Mouse (Mus musculus): Measurements from ENCODE around the gene Fhit.

Fhit gene

GRCm38 (mm10) chr14:10710796-10711311 is 451.0 kb downstream of the Fhit start:
- no peak for DNase-seq (ENCODE audit: low spot score in 2 of 2)

GRCm38 (mm10) chr14:10701707-10702106 is 460.1 kb downstream of the Fhit start:
- DNase-seq (ENCODE audit: low spot score in 2 of 2) = no peak

GRCm38 (mm10) chr14:10680041-10680440 is 481.8 kb downstream of the Fhit start:
- DNase-seq (ENCODE audit: low spot score in 2 of 2) = no peak

GRCm38 (mm10) chr14:10679638-10680037 is 482.2 kb downstream of the Fhit start:
- no peak for DNase-seq (ENCODE audit: low spot score in 2 of 2)

GRCm38 (mm10) chr14:10677627-10678026 is 484.2 kb downstream of the Fhit start:
- no peak for DNase-seq (ENCODE audit: low spot score in 2 of 2)

GRCm38 (mm10) chr14:10660247-10660646 is 501.6 kb downstream of the Fhit start:
- no peak for DNase-seq (ENCODE audit: low spot score in 2 of 2)

- no peak for DNase-seq (ENCODE audit: low spot score in 2 of 2)
Observed at GRCm38 (mm10) chr14:10659326-10659725, 502.5 kb downstream of the Fhit start.

GRCm38 (mm10) chr14:10658219-10658618 is 503.6 kb downstream of the Fhit start:
- DNase-seq (ENCODE audit: low spot score in 2 of 2) = no peak

GRCm38 (mm10) chr14:10657364-10657763 is 504.5 kb downstream of the Fhit start:
- DNase-seq (ENCODE audit: low spot score in 2 of 2) = no peak

GRCm38 (mm10) chr14:10655842-10656241 is 506.0 kb downstream of the Fhit start:
- DNase-seq (ENCODE audit: low spot score in 2 of 2) = no peak

- DNase-seq (ENCODE audit: low spot score in 2 of 2) = no peak
Observed at GRCm38 (mm10) chr14:10647832-10648231, 514.0 kb downstream of the Fhit start.

GRCm38 (mm10) chr14:10631783-10632182 is 530.1 kb downstream of the Fhit start:
- no peak for DNase-seq (ENCODE audit: low spot score in 2 of 2)

- no peak for DNase-seq (ENCODE audit: low spot score in 2 of 2)
Observed at GRCm38 (mm10) chr14:10630831-10631360, 530.9 kb downstream of the Fhit start.

GRCm38 (mm10) chr14:10593467-10593866 is 568.4 kb downstream of the Fhit start:
- no peak for DNase-seq (ENCODE audit: low spot score in 2 of 2)

GRCm38 (mm10) chr14:10568937-10569552 is 592.8 kb downstream of the Fhit start:
- no peak for DNase-seq (ENCODE audit: low spot score in 2 of 2)

GRCm38 (mm10) chr14:10567771-10568170 is 594.1 kb downstream of the Fhit start:
- no peak for DNase-seq (ENCODE audit: low spot score in 2 of 2)

- DNase-seq (ENCODE audit: low spot score in 2 of 2) = no peak
Observed at GRCm38 (mm10) chr14:10554755-10555154, 607.1 kb downstream of the Fhit start.

- no peak for DNase-seq (ENCODE audit: low spot score in 2 of 2)
Observed at GRCm38 (mm10) chr14:10548632-10549031, 613.2 kb downstream of the Fhit start.

GRCm38 (mm10) chr14:10545916-10546315 is 615.9 kb downstream of the Fhit start:
- DNase-seq (ENCODE audit: low spot score in 2 of 2) = no peak

GRCm38 (mm10) chr14:10534862-10535261 is 627.0 kb downstream of the Fhit start:
- peak; percentile 13 to 29 for DNase-seq (ENCODE audit: low spot score in 2 of 2)

GRCm38 (mm10) chr14:10531748-10532500 is 629.9 kb downstream of the Fhit start:
- no peak for DNase-seq (ENCODE audit: low spot score in 2 of 2)

- no peak for DNase-seq (ENCODE audit: low spot score in 2 of 2)
Observed at GRCm38 (mm10) chr14:10526800-10527199, 635.0 kb downstream of the Fhit start.

- no peak for DNase-seq (ENCODE audit: low spot score in 2 of 2)
Observed at GRCm38 (mm10) chr14:10525786-10526185, 636.0 kb downstream of the Fhit start.

Data from spleen, postnatal 36 days (tissue).